Comparison of ENCODE assay signal across 20 mouse cellular contexts in genomic region chr2:158588524-158589271, GRCm38 (mm10). TPM values are rescaled to one million over a fixed set of nuclear protein-coding genes. Genes with fewer than 3 reads are reported as not detected.
A peak's percentile ranks its signal among the peaks of the same experiment; 100 is the strongest.
DNase-seq lines count a peak whose midpoint lies in the region; ATAC-seq lines count a peak whose summit lies in the region.
"Had no signal": no experiment of that assay in that cellular context is flagged by ENCODE, and none has a peak within 500 bp of the region (broad histone marks: within the 10 kb centered on the region; RNA-seq: fewer than 3 reads in every experiment).

No protein-coding gene starts in this region.

- H3K27me3 ChIP-seq in embryonic facial prominence, embryonic 11.5 days (ENCODE audit: control insufficient read depth, insufficient read depth, low read length), result 0 out of 2 replicates have a peak, but pooled peaks cover 2% of the 10 kb centered on the region
- 0 out of 2 replicates have a peak, but pooled peaks cover 5% of the 10 kb centered on the region for H3K27me3 ChIP-seq in embryonic facial prominence, embryonic 10.5 days (replicated peaks; ENCODE audit: low read depth, poor library complexity, severe bottlenecking)
- peaks cover 54% of the 10 kb centered on the region for H3K27me3 ChIP-seq in hindbrain, embryonic 10.5 days (ENCODE audit: insufficient read depth, poor library complexity, severe bottlenecking)
- H3K27me3 ChIP-seq in midbrain, embryonic 11.5 days (ENCODE audit: control insufficient read depth, insufficient read depth, low read length), result no peaks in the 10 kb centered on the region
- no peaks in the 10 kb centered on the region; the same call in 1 of the 2 replicates for H3K27me3 ChIP-seq in neural tube, embryonic 14.5 days (ENCODE audit: control insufficient read depth, insufficient read depth, low read length)

- ATAC-seq in embryonic facial prominence, embryonic 11.5 days (replicated peaks; ENCODE audit: insufficient number of reproducible peaks, low FRiP score, low TSS enrichment, low read depth), result peak; percentile 59; the same call in 1 of the 2 replicates
- ATAC-seq in midbrain, embryonic 11.5 days (ENCODE audit: low FRiP score), result peak; percentile 50; the same call in 1 of the 2 replicates
- peak; percentile 61; the same call in 1 of the 2 replicates for ATAC-seq in neural tube, embryonic 14.5 days (ENCODE audit: low read depth)
- ATAC-seq: activated CD4-positive, CD25-positive, alpha-beta regulatory T cell, adult 4 months had no signal

- H3K9me3 ChIP-seq in embryonic facial prominence, embryonic 11.5 days (replicated peaks; ENCODE audit: control insufficient read depth, low read length), result no peaks in the 10 kb centered on the region
- H3K9me3 ChIP-seq in embryonic facial prominence, embryonic 10.5 days, result no peaks in the 10 kb centered on the region
- no peaks in the 10 kb centered on the region for H3K9me3 ChIP-seq in hindbrain, embryonic 10.5 days
- H3K9me3 ChIP-seq in midbrain, embryonic 11.5 days (ENCODE audit: control insufficient read depth, low read length), result no peaks in the 10 kb centered on the region
- no peaks in the 10 kb centered on the region for H3K9me3 ChIP-seq in neural tube, embryonic 14.5 days (ENCODE audit: control insufficient read depth, low read length)
- H3K9me3 ChIP-seq: liver, embryonic 13.5 days had no signal

- no peak overlapping the region for H3K27ac ChIP-seq in embryonic facial prominence, embryonic 11.5 days (replicated peaks; ENCODE audit: low read depth, low read length)
- H3K27ac ChIP-seq in embryonic facial prominence, embryonic 10.5 days (replicated peaks), result no peak overlapping the region; the same call in 1 of the 2 replicates
- peak overlapping the region; percentile 47 for H3K27ac ChIP-seq in hindbrain, embryonic 10.5 days
- peak overlapping the region; percentile 12; the same call in 1 of the 2 replicates for H3K27ac ChIP-seq in midbrain, embryonic 11.5 days (ENCODE audit: low read depth, low read length)
- peak overlapping the region; percentile 66 for H3K27ac ChIP-seq in neural tube, embryonic 14.5 days (ENCODE audit: low read depth, low read length)
- H3K27ac ChIP-seq: liver, embryonic 13.5 days had no signal

- no peaks in the 10 kb centered on the region for H3K4me1 ChIP-seq in embryonic facial prominence, embryonic 11.5 days (ENCODE audit: control insufficient read depth, insufficient read depth, low read length)
- peaks cover 23% of the 10 kb centered on the region for H3K4me1 ChIP-seq in embryonic facial prominence, embryonic 10.5 days
- peaks cover 27% of the 10 kb centered on the region for H3K4me1 ChIP-seq in hindbrain, embryonic 10.5 days (replicated peaks)
- peaks cover 7% of the 10 kb centered on the region for H3K4me1 ChIP-seq in midbrain, embryonic 11.5 days (ENCODE audit: control insufficient read depth, insufficient read depth, low read length)
- peaks cover 14% of the 10 kb centered on the region; the same call in 1 of the 2 replicates for H3K4me1 ChIP-seq in neural tube, embryonic 14.5 days (ENCODE audit: control insufficient read depth, insufficient read depth, low read length)

- H3K4me3 ChIP-seq in embryonic facial prominence, embryonic 11.5 days (ENCODE audit: low read depth, low read length), result no peak overlapping the region
- no peak overlapping the region for H3K4me3 ChIP-seq in embryonic facial prominence, embryonic 10.5 days
- H3K4me3 ChIP-seq in hindbrain, embryonic 10.5 days, result no peak overlapping the region
- H3K4me3 ChIP-seq in midbrain, embryonic 11.5 days (ENCODE audit: low read depth, low read length), result no peak overlapping the region
- no peak overlapping the region for H3K4me3 ChIP-seq in neural tube, embryonic 14.5 days (ENCODE audit: low read depth, low read length)
- H3K4me3 ChIP-seq: liver, embryonic 13.5 days had no signal

- H3K4me2 ChIP-seq in embryonic facial prominence, embryonic 11.5 days (ENCODE audit: low read depth, low read length), result no peak overlapping the region
- no peak overlapping the region for H3K4me2 ChIP-seq in midbrain, embryonic 11.5 days
- H3K4me2 ChIP-seq in neural tube, embryonic 14.5 days (ENCODE audit: low read depth, low read length), result no peak overlapping the region
- H3K4me2 ChIP-seq: heart, embryonic 11.5 days; liver, embryonic 13.5 days had no signal

- H3K36me3 ChIP-seq in embryonic facial prominence, embryonic 11.5 days (replicated peaks; ENCODE audit: control insufficient read depth, insufficient read depth, low read depth, low read length), result no peaks in the 10 kb centered on the region
- no peaks in the 10 kb centered on the region for H3K36me3 ChIP-seq in embryonic facial prominence, embryonic 10.5 days (replicated peaks)
- no peaks in the 10 kb centered on the region for H3K36me3 ChIP-seq in hindbrain, embryonic 10.5 days
- no peaks in the 10 kb centered on the region for H3K36me3 ChIP-seq in midbrain, embryonic 11.5 days (ENCODE audit: control insufficient read depth, insufficient read depth, low read length)
- H3K36me3 ChIP-seq in neural tube, embryonic 14.5 days (ENCODE audit: control insufficient read depth, insufficient read depth, low read length), result no peaks in the 10 kb centered on the region
- H3K36me3 ChIP-seq: liver, embryonic 13.5 days had no signal

- no peak overlapping the region for H3K9ac ChIP-seq in embryonic facial prominence, embryonic 11.5 days (replicated peaks; ENCODE audit: low read length)
- no peak overlapping the region for H3K9ac ChIP-seq in midbrain, embryonic 11.5 days (ENCODE audit: low read length)
- no peak overlapping the region for H3K9ac ChIP-seq in neural tube, embryonic 14.5 days (replicated peaks; ENCODE audit: low read depth, low read length)
- H3K9ac ChIP-seq: liver, embryonic 13.5 days had no signal

- peak; percentile 23 for DNase-seq in embryonic facial prominence, embryonic 11.5 days (ENCODE audit: low spot score)
- DNase-seq in embryonic facial prominence, embryonic 10.5 days (ENCODE audit: low spot score), result no peak
- DNase-seq in hindbrain, embryonic 10.5 days (ENCODE audit: low spot score), result no peak
- peak; percentile 75 for DNase-seq in midbrain, embryonic 11.5 days (ENCODE audit: low spot score, missing footprints)
- no peak for DNase-seq in natural killer cell, adult 2 months (ENCODE audit: low spot score in 2 of 2)
- no peak for DNase-seq in urinary bladder, postnatal 25 days (ENCODE audit: low spot score)
- DNase-seq in lung, postnatal 14 days, result no peak
- DNase-seq: gastrocnemius, postnatal 36 days; heart, postnatal 36 days; kidney, adult 18-20 months; kidney, postnatal 36 days; layer of hippocampus, postnatal 36 days; liver, embryonic 13.5 days; thymus, postnatal 25 days had no signal

- 26% methylated on average over 8 of the region's 8 CpGs for WGBS in embryonic facial prominence, embryonic 11.5 days
- WGBS in embryonic facial prominence, embryonic 10.5 days, result 27% methylated on average over 8 of the region's 8 CpGs
- WGBS in hindbrain, embryonic 10.5 days, result 48% methylated on average over 8 of the region's 8 CpGs
- 50% methylated on average over 8 of the region's 8 CpGs for WGBS in midbrain, embryonic 11.5 days
- 11% methylated on average over 8 of the region's 8 CpGs for WGBS in neural tube, embryonic 14.5 days

RNA-seq across cellular contexts. Expression of gene Slc32a1, which starts 21.9 kb away (rescaled TPM):
- 0.27 and 0.71 TPM in 2 replicates for polyA plus RNA-seq in embryonic facial prominence, embryonic 11.5 days (2014; fragmentation: Nextera tagmentation; extraction: Ambion mirVana)
- polyA plus RNA-seq in embryonic facial prominence, embryonic 10.5 days (2016; fragmentation: Nextera tagmentation; extraction: Ambion mirVana), result 0.05 and 0.15 TPM in 2 replicates
- 0.35 and 1.4 TPM in 2 replicates for polyA plus RNA-seq in hindbrain, embryonic 10.5 days (2016; fragmentation: Nextera tagmentation; extraction: Ambion mirVana)
- 1.9 and 2.3 TPM in 2 replicates for polyA plus RNA-seq in midbrain, embryonic 11.5 days (2014; fragmentation: Nextera tagmentation; extraction: Ambion mirVana)
- polyA plus RNA-seq in neural tube, embryonic 14.5 days (2014; fragmentation: Nextera tagmentation; extraction: Ambion mirVana), result 9.2 and 10.7 TPM in 2 replicates
- polyA plus RNA-seq: activated CD4-positive, CD25-positive, alpha-beta regulatory T cell, adult 4 months; limb, embryonic 11.5 days; liver, embryonic 13.5 days; lung, embryonic 16.5 days; stomach, embryonic 16.5 days had no signal

RNA-seq across cellular contexts. Expression of gene Actr5, which starts 36.0 kb away (rescaled TPM):
- polyA plus RNA-seq in embryonic facial prominence, embryonic 11.5 days (2014; fragmentation: Nextera tagmentation; extraction: Ambion mirVana), result 15.8 and 16.5 TPM in 2 replicates
- 14.4 and 16.7 TPM in 2 replicates for polyA plus RNA-seq in embryonic facial prominence, embryonic 10.5 days (2016; fragmentation: Nextera tagmentation; extraction: Ambion mirVana)
- polyA plus RNA-seq in hindbrain, embryonic 10.5 days (2016; fragmentation: Nextera tagmentation; extraction: Ambion mirVana), result 14.7 and 16.4 TPM in 2 replicates
- polyA plus RNA-seq in midbrain, embryonic 11.5 days (2014; fragmentation: Nextera tagmentation; extraction: Ambion mirVana), result 15.3 and 16.0 TPM in 2 replicates
- 12.9 TPM in 2 replicates for polyA plus RNA-seq in neural tube, embryonic 14.5 days (2014; fragmentation: Nextera tagmentation; extraction: Ambion mirVana)

Comparison
In these comparisons a context has a peak if more than half of its experiments do, and no peak if none do; other contexts are left out.
1. DNase-seq: peak in embryonic facial prominence, embryonic 11.5 days (single experiment) and midbrain, embryonic 11.5 days (single experiment); none in embryonic facial prominence, embryonic 10.5 days (single experiment), hindbrain, embryonic 10.5 days (single experiment), natural killer cell, adult 2 months (0 of 2), urinary bladder, postnatal 25 days (single experiment) and lung, postnatal 14 days (single experiment).
2. H3K27ac ChIP-seq: peak in hindbrain, embryonic 10.5 days (single experiment), midbrain, embryonic 11.5 days (single experiment) and neural tube, embryonic 14.5 days (single experiment); none in embryonic facial prominence, embryonic 11.5 days (single experiment) and embryonic facial prominence, embryonic 10.5 days (single experiment).
3. Peak in every context shown above with its lines, with median percentiles within 50 percentile points of each other: ATAC-seq.